Mouse (Mus musculus): ENCODE data around the gene Ppia.
"Not testable (repeated sequence)": the region's sequence is repeated elsewhere in the genome, so short reads cannot be mapped to it uniquely, and the experiment has no call there.

The Ppia gene

DNA sequence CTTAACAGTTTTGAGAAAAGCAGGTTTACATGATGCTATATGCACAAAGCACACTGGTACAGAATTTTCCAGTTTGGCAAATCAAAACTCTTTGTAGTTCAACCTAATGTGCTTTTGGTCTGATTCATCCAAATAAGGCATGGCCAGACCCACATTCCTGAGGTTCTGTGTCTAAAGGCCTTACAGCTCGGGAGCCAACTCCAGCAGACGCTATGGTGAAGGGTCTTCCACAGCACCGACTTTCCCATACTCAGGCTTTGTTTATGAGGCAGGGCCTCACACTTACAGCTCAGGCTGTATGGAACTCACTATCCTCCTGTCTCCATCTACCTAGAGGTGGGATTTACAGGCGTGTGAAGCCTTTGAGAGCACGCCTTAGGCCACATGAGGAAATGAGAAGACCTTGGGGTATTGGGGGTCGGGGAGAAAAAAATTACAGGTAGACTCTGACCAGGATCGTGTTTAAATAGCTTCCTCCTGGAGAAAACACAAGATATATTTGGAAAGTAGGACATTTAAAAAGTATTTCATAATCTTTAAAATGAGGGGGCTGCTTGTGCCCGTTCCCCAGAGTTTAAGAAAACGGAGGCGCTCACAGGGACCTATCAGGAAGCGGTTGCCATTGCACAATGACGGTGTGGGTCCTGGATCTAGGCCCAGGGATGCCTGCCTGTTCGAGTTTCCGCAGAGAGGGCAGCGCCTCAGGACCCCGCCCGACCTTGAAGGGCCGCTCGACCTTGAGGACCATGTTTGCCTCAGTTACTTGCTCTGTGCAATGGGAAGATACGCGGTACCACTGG, at the start of gene Ppia:
Gene Ppia, plus strand, starts transcription at position 693 of the 800 bp plus-strand sequence.
- no peak for DNase-seq (ENCODE audit: low read depth)

DNA sequence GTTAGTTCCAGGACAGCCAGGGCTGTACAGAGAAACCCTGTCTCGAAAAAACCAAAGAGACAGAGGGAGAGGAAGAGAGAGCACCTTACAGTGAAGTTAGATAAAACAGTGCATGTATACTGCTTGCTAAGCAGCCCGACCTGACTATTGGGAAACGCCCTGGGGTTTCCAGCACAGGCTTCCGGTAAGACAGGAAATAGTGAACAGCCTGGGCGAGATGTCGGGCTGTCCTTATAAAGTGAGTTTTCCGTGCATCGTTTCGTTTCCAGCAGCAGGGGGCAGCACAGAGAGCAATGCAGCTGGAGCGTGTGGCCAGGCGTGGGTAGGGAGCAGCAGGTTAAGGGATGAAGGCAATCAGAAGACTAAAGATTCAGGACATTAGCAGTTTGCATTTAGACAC, 49.4 kb upstream of the Ppia start:
- peak; percentile 27 for DNase-seq (ENCODE audit: low read depth)

DNA sequence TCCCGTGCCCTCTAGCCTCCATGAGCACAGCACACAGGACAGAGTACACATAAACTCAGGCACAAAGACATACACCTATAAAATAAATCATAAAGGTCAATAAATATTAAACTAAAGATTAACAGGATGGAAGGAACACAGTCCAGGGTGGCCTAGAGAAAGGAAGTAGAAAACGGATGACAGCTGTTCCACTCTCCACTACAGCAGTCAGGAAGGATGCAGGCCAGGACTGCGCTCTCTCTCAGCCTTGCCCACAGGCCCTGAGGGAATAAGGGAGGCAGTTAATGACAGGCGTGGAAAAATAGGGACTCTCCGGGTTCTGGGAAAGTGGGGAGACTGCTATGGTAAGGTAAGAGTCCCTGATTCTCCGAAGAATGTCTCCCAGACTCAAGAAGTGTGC, 48.8 kb upstream of the Ppia start:
- no peak for DNase-seq (ENCODE audit: low read depth)

DNA sequence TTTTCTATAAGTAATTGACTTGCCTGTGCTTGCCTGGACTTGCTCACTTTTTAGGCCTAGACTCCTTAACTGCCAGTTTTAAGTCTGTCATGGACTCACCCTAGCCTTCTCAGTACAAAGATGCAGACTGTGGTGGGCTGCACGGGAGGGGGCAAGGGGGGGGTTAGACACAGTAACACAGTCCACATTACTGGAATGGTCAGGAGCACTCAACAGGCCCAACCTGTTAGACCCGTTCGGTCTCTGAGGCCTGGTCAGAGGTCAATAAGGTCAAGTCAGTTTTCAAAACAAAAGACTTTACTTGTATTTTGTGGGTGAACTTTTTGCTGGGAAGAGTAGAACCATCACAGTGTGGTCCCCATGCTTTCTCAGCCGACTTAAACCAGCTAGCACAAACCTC, 48.1 kb upstream of the Ppia start:
- DNase-seq (ENCODE audit: low read depth): no peak

DNA sequence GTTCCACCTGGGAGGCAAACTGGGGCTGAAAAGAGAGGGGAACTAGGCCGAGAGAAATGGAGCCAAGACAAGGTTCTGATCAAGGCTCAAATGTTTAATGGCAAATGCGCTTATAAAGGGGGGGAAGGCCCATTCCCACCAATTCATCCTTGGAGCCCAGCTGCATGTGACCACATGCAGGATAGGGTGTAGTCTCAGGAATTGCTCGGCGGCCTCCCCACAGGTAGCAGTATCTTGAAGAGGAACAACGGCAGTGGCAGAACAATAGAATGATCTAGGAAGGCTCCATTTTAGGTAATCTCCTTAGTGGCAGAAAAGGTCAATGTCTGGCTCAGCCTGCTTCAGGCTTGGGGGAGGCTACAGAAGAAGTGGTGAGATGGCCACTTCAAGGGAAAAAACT, 47.3 kb upstream of the Ppia start:
- not testable (repeated sequence) for DNase-seq (ENCODE audit: low read depth)

DNA sequence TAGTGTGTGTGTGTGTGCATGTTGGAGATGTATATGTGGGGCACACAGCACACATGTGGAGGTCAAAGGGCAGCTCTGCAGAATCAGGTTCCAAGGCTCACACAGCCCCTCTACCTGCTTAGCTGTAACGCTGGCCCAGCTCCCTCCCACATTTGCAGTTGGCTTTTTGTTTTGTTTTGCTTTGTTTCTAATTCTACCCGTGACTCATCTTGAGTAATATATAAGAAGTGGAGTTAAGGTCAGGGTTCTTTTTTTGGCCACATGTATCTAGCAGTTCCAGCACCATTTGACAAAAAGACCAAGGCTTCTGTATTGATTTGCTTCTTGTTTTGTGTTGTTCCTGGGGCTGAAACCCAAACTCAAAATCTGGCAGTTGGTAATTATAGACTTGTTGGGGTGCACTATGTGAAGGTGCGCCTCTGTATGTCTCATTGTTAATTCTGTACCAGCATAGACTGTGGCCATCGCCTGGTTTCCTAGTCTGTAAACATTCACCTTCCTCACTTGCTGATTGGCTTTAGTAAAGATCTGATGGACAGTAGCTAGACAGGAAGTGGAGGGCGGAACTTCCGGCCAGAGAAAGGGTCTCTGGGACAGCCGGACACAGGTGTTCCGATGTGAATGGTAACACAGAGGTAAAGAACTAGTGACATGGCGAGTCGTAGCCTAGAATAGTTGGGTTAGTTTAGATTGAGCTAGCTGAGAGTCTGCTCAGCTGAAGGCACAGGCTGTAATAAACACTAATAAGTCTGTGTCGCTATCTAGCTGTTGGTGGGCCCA, 43.7 kb upstream of the Ppia start:
- DNase-seq (ENCODE audit: low read depth): no peak

DNA sequence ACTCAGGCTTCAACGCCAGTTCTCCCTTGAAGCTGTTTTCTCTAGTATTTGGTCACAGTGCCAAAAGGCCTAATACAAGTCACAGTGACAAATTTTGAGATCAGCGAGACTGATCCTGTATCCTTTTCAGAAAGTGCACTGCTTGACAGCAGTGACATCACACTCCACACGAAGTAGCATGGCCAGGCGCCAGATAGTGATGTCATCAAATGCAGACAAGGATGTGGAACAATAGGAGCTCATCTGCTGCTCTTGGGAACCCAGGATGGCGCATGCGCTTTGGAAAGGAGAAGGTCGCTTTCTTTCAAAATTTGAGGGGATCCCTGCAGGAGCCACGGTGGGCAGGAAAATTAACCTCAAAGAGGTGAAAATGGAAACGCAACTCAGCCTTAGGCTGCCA, 42.5 kb upstream of the Ppia start:
- no peak for DNase-seq (ENCODE audit: low read depth)

DNA sequence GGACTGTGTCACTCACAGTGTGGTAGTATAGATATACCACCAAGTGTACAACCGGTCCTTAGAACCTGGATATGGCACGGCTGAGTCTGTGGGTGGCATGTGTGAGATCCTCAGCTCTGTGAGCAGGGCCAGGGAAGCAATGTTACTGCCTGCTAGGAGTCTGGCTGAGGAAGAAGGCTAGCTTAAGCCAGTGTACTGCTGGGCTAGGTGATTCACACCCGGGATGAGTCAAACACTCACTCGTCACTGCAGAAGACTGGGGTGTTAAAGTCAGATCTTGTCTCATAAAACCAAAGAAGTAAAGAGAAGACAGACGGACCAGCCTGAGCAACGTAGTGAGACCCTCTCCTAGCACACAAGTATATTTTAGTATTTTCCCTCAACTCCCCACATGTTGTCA, 34.3 kb upstream of the Ppia start:
- DNase-seq (ENCODE audit: low read depth): no peak

DNA sequence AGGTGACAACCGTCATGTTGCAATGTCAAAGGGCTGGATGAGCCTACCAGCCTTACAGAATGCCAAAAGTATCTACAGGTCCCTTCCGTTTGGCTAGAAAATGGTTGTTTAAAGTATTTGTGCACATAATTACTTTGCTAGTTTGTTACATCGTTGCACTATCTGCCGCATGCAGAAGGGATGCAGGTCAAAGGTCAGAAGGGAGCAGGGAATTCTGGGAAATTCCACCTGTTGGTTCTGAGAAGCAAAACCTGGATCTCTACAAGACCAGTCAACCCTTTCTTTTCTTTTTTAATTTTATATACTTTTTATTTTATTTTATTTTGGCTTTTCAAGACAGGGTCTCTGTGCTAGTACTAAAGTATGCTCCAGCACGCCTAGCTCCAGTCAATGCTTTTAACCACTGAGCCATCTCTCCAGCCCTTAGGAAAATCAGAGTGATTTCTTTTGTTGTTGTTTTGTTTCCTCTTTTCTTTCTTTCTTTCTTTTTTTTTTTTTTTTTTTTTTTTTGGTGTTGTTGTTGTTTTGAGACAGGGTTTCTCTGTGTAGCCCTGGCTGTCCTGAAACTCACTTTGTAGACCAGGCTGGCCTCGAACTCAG, 27.0 kb upstream of the Ppia start:
- no peak for DNase-seq (ENCODE audit: low read depth)

DNA sequence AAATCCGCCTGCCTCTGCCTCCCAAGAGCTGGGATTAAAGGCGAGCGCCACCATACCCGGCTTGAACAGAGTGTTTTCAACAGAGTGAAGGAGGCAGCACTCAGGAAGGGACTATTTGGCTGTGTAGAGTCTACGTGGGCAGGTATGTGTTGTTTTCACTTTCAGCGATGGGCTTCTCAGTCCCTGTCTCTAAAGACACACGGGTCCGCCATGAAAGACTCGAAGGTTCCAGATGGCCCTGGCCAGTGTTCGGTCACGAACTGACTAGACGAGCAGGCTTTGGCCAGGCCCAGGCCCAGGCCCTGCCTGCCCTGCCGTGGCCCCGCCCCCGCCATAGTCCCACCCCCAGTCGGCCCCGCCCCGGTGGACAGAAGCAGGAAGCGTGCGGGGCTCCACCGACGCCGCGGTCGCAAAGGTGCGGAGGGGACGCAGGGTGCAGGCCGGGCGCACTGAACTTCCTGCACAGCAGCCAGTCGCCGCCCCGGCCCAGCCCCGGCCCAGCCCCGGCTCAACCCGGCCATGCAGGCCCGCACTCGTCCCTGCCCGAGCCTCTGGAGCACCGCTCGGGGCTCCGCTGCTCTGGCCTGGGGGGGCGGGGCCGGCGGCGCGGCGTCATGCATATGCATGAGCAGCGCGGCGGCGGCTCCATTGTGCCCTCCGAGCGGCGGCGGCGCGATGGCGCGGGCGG, 26.4 kb upstream of the Ppia start, which contains the start of gene Zmiz2:
Gene Zmiz2, plus strand, starts transcription at position 349 of the 688 bp plus-strand sequence.
- DNase-seq (ENCODE audit: low read depth): peak; percentile 73

DNA sequence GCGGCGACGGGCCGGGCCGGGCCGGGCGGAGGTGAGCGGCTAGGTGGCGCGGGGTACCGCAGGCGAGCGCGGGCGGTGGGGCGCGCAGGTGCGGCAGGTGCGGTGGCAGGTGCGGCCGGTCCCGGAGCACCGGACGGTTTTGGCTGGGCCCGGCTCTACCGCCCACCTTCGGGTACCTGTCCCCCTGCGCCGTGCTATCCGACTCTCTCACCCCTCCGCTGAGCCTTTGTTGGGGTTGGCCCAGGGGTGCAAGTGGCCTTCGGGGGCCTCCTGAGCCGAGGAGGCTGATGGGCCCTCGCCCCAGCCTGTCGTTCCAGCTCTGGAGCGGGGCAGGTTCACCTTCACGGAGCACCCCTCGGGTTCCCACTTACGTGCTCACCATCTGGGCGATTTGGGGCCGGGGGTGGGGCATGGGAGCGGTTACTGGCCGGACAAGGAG, 25.7 kb upstream of the Ppia start:
- no peak for DNase-seq (ENCODE audit: low read depth)

DNA sequence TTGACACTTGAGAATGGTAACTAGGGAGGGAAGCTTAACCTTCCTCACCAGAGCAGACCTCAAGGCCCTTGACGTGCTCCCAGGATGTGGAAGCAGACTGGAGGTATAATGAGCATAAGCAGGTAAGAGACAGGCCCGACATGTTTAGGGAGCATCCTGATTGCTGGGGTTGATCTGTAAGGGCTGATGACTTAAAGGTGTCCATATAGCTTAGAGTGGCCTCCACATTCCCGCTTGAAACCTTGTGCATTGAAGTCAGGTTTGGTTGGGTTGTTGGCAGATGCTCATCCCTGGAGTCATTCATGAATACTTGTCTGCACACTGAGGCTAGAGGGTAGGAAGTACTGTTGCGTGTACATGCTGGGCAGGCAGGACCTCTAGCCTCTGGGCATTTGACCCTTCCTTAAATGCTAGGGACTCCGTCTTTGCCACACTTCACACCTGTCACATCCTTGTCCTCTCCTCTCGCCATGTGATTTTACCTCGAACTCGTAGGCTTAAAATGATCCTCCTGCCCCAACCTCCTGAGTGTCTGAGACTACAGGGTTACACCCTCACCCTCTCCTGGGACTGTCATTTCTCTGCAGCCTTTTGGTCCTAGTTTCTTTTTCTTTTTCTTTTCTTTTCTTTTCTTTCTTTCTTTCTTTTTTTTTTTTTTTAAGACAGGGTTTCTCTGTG, 24.7 kb upstream of the Ppia start:
- DNase-seq (ENCODE audit: low read depth): no peak

DNA sequence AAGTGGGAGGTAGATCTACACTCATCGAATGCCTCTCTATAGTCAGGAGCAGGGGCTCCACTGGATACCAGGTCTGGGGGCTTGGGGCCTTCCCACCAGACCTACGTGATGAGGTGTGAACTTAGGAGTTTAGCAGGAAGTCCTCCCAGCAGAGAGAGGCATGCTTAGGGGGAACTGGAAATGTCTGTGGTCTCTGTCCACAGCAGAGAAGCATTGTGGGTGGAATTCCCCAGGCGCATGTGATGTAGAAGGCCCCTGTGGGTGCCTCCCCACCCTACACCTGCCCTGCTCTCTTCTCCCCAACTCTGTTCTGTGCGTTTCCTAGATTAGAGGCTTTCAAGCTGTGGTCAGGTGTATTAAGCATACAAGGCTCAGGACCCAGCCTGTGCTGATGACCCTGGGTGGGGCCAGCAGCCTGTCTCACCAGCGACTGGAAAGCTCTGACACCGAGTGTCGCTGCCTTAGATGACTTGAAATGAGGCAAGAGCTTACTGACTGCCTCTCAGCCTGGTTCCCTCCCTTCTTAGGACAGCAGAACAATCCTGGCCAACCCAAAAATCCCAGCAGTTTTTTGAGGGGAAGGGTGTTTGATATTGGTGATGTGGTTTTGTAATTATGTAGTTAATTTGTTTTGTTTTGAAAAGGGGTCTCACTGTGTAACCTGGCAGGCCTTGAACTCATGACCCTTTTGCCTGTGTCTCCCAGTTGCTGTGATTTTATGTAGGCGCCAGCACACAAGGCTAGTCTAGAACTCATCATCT, 23.5 kb upstream of the Ppia start:
- no peak for DNase-seq (ENCODE audit: low read depth)

DNA sequence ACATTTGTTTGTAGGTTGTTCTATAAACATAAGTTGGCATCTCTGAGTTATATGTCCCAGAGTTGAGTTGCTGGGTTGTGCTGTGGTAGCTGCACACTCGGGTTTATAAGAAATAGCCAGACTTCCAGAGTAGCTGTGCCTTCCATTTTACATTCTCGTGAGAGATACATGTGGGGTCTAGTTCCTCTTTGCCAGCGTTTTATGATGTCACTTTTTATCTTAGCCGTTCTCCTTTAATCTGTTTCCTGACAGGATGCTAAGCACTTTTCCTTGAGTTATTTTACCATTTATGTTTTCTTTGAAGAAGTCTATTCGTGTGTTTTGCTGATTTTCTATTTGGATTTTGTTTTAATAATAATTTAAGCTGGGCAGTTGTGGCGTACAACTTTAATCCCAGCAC, 22.4 kb upstream of the Ppia start:
- no peak for DNase-seq (ENCODE audit: low read depth)

DNA sequence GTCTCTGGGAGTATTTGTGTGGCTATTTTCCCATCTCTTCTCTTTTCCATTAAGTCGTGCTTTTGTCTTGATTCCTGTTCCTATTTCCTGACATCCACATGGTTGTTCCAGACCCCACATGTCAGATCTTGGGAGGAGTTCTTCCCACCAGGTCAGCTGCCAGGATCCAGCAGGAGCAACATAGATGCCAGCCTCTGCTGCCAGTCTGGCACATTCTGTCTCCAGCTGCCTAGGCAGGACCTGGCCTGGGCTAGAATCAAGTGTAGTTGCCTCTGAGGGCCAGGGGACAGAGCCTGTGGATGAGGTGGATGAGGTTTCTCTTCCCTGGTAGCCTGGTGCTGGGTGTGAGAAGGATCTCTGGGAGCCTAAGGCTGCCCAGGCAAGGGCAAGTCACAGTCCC, 21.4 kb upstream of the Ppia start:
- DNase-seq (ENCODE audit: low read depth): no peak

DNA sequence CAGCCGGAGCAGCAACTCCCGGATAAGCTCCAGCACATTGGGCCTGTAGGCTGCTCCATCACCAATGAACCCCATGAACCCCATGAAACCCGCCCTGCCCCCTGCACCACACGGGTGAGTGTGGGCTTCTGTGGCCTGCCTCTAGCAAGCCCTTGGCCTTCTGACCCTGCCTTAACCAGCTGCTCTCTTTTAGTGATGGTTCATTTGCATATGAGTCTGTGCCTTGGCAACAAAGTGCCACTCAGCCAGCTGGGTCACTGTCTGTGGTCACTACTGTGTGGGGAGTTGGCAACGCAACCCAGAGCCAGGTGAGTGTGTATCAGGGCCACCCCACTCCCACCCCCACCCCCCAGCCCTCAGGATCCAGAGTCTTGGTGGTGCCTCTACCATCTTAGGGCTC, 19.7 kb upstream of the Ppia start:
- no peak for DNase-seq (ENCODE audit: low read depth)

DNA sequence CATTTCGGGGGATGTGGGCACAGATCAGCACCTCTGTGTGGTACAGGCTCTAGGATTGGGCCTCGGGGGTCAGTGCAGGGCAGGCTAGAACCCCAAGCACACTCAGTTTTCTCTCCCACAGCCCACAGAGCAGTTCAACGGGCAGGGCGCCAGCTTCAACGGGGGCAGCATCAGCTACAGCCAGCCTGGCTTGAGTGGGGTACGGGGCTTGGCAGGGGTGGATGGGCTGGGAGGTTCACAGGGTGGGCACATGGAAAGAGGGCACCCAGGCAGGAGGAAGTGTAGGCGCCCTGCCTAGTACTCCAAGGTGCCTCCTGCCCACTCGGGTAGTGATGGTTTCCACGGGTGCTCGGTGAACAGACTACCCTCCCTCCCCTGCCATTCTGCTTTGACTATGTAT, 17.1 kb upstream of the Ppia start:
- DNase-seq (ENCODE audit: low read depth): no peak

DNA sequence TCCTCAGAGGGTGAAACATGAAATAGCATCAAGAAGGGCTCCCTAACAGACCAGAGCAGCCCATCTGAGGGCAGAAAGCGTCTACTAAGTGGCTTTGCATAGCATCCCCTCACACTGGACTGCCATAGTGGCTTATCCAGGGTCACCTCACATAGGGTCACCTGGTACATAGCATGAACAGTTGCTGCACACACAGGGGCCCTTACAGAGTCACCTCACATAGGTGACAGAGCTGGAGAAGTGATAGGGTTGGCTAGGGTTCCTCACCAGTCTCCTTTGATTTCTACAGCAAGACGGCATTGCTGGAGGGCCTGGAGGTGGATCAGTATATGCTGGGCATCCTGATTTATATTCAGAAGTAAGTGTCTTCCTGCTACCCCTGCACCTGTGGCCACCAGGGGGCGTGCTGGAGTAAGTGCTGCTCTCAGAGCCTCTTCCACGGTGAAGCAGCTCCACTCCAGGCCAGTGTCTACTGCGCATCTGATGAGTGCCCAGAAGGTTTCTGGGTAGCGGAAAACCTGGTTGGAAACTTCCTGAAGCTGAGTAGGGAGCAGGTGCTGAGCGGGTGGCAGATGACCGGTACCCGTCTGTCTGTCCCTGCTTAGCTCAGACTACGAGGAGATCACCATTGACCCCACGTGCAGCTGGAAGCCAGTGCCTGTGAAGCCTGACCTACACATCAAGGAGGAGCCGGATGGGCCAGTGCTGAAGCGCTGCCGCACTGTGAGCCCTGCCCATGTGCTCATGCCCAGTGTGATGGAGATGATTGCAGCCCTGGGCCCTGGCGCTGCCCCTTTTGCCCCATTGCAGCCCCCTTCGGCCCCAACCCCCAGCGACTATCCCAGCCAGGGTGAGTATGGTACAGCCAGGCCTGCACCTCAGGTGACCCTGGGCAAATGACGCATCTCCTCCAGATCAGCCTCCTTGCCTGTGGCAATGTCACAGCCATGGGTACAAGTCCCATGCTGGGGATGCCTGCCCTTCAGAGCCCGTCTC, 12.4 kb upstream of the Ppia start:
- no peak for DNase-seq (ENCODE audit: low read depth)

DNA sequence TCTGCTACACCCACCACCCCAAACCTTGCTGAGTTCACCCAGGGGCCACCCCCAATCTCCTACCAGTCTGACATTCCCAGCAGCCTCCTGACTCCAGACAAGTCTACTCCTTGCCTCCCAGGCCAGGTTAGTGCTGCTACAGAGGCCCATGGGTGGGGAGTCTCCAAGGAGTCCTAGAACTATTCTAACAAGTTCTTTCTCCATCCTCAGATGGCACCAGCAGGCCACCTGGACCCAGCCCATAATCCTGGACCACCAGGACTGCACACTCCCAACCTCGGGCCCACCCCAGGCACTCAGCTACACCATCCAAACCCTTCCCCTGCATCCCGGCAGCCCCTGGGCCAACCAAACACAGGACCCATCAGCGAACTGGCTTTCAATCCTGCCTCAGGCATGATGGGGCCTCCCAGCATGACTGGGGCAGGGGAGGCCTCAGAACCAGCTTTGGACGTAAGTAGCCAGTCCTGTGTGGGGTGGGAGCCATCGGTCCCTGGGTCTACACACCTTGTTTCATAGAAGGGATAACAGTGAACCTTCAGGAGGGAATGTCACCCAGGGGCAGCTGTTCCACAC, 11.3 kb upstream of the Ppia start:
- DNase-seq (ENCODE audit: low read depth): no peak
